Mouse (Mus musculus) thymus, adult 2 months (tissue): ENCODE measurements at regions not wholly inside any gene's neighbourhood (a gene's known extent, or its start where the extent isn't known, plus 50 kb on each side); places are given as distances from the start of the nearest gene placed in this dataset.
"Not testable (repeated sequence)": the region's sequence is repeated elsewhere in the genome, so short reads cannot be mapped to it uniquely, and the experiment has no call there.

ENCODE experiments used
- DNase-seq: peaks from one replicate; pipeline ENCODE4 v3.0.0; 2021
- H3K27ac ChIP-seq: fragments of 200-500 bp; 2 replicates; pipeline ENCODE4 v1.5.1; 2012; ENCODE audit warnings: low read length, control low read depth; ENCODE audit not compliant: control insufficient read depth, insufficient read depth
- H3K27me3 ChIP-seq: fragments of 200-500 bp; 2 replicates; pipeline ENCODE4 v1.6.1; 2012; ENCODE audit warnings: mild to moderate bottlenecking, low read length, moderate library complexity, mixed read lengths; ENCODE audit not compliant: control insufficient read depth, insufficient read depth
- H3K36me3 ChIP-seq: fragments of 200-500 bp; 2 replicates; pipeline ENCODE4 v1.6.1; 2012; ENCODE audit warnings: mild to moderate bottlenecking, low read length, moderate library complexity; ENCODE audit not compliant: control insufficient read depth, insufficient read depth
- H3K4me1 ChIP-seq: fragments of 200-500 bp; replicated peaks from 2 replicates; pipeline ENCODE4 v1.6.1; 2012; ENCODE audit warnings: low read length; ENCODE audit not compliant: control insufficient read depth, insufficient read depth
- H3K4me3 ChIP-seq: fragments of 200-500 bp; 2 replicates; pipeline ENCODE4 v1.5.1; 2012; ENCODE audit warnings: mild to moderate bottlenecking, low read length, control low read depth, moderate library complexity; ENCODE audit not compliant: control insufficient read depth, insufficient read depth
- CTCF ChIP-seq: fragments of 200-500 bp; IDR thresholded peaks from 2 replicates; pipeline ENCODE4 v1.5.1; 2012; ENCODE audit warnings: mild to moderate bottlenecking, control low read depth, low read length, moderate library complexity, borderline replicate concordance; ENCODE audit not compliant: control insufficient read depth, poor library complexity, insufficient read depth; ENCODE audit errors: extremely low read depth
- POLR2A ChIP-seq: fragments of 200-500 bp; IDR thresholded peaks from 2 replicates; pipeline ENCODE4 v1.6.1; 2012; ENCODE audit warnings: mild to moderate bottlenecking, low read length, control low read depth, moderate library complexity; ENCODE audit not compliant: control insufficient read depth, poor library complexity, insufficient read depth; ENCODE audit errors: extremely low read depth
- WGBS: fragments of 180-500 bp; shearing (Covaris S2); methylation state at CpG from one replicate; pipeline ENCODE4 v1.1.7; 2018; 5-methylcytosine and 5-hydroxymethylcytosine counted together

GRCm38 (mm10) chr10:117465058-117465660 lies 85.3 kb upstream of the Cpsf6 start:
- Histone ChIP-seq H3K27ac (no peak overlapping the region), H3K4me3 (no peak overlapping the region), H3K4me1 (no peaks in the 10 kb centered on the region), H3K36me3 (no peaks in the 10 kb centered on the region), H3K27me3 (no peaks in the 10 kb centered on the region)
- WGBS: 95% methylated on average over 12 of the region's 12 CpGs
- DNase-seq: no peak
- TF ChIP-seq POLR2A: no peak
- TF ChIP-seq CTCF: no peak

GRCm38 (mm10) chr10:117464331-117464730 lies 84.5 kb upstream of the Cpsf6 start:
- not testable (repeated sequence) for H3K27ac ChIP-seq, H3K4me3 ChIP-seq, H3K4me1 ChIP-seq, DNase-seq, H3K36me3 ChIP-seq, H3K27me3 ChIP-seq

GRCm38 (mm10) chr10:117463636-117464035 lies 83.8 kb upstream of the Cpsf6 start:
- no peak overlapping the region for H3K27ac ChIP-seq
- no peaks in the 10 kb centered on the region for H3K4me1 ChIP-seq
- 96% methylated on average over 8 of the region's 8 CpGs for WGBS
- TF ChIP-seq CTCF (no peak), POLR2A (no peak)
- no peak overlapping the region for H3K4me3 ChIP-seq
- no peaks in the 10 kb centered on the region for H3K27me3 ChIP-seq
- no peak for DNase-seq
- no peaks in the 10 kb centered on the region for H3K36me3 ChIP-seq

GRCm38 (mm10) chr10:117462921-117463320 lies 83.1 kb upstream of the Cpsf6 start:
- no peak for DNase-seq
- no peaks in the 10 kb centered on the region for H3K36me3 ChIP-seq
- H3K27ac ChIP-seq: no peak overlapping the region
- H3K4me3 ChIP-seq: no peak overlapping the region
- no peaks in the 10 kb centered on the region for H3K4me1 ChIP-seq
- 98% methylated on average over 4 of the region's 4 CpGs for WGBS
- no peaks in the 10 kb centered on the region for H3K27me3 ChIP-seq
- TF ChIP-seq POLR2A (no peak), CTCF (no peak)

GRCm38 (mm10) chr10:117461791-117462516 lies 82.1 kb upstream of the Cpsf6 start:
- H3K27me3 ChIP-seq: no peaks in the 10 kb centered on the region
- no peak for DNase-seq
- no peaks in the 10 kb centered on the region for H3K4me1 ChIP-seq
- no peaks in the 10 kb centered on the region for H3K36me3 ChIP-seq
- H3K4me3 ChIP-seq: no peak overlapping the region
- TF ChIP-seq CTCF (no peak), POLR2A (no peak)
- 65% methylated on average over 11 of the region's 11 CpGs for WGBS
- no peak overlapping the region for H3K27ac ChIP-seq

- no peaks in the 10 kb centered on the region for H3K4me1 ChIP-seq
- TF ChIP-seq CTCF: no peak
- no peak for TF ChIP-seq POLR2A
- no peak overlapping the region for H3K4me3 ChIP-seq
- no peak overlapping the region for H3K27ac ChIP-seq
- 97% methylated on average over 4 of the region's 4 CpGs for WGBS
- no peaks in the 10 kb centered on the region for H3K27me3 ChIP-seq
- DNase-seq: no peak
- no peaks in the 10 kb centered on the region for H3K36me3 ChIP-seq
Measured at GRCm38 (mm10) chr10:117461261-117461660, 81.4 kb upstream of the Cpsf6 start.

GRCm38 (mm10) chr10:117460366-117460730 lies 80.5 kb upstream of the Cpsf6 start:
- TF ChIP-seq POLR2A (no peak), CTCF (no peak)
- Histone ChIP-seq H3K27ac (no peak overlapping the region), H3K4me3 (no peak overlapping the region), H3K27me3 (no peaks in the 10 kb centered on the region), H3K4me1 (no peaks in the 10 kb centered on the region), H3K36me3 (no peaks in the 10 kb centered on the region)
- 93% methylated on average over 6 of the region's 6 CpGs for WGBS
- DNase-seq: no peak
